Mouse (Mus musculus): ENCODE results near the gene Slc2a8. TPM values are rescaled to one million over a fixed set of nuclear protein-coding genes. Genes with fewer than 3 reads are reported as not detected.
A peak's percentile ranks its signal among the peaks of the same experiment; 100 is the strongest.
"Not testable (repeated sequence)": the region's sequence is repeated elsewhere in the genome, so short reads cannot be mapped to it uniquely, and the experiment has no call there.

Slc2a8 gene
- 24.6 and 25.8 TPM in 2 replicates for polyA plus RNA-seq (2015; fragmentation: Nextera tagmentation; extraction: Ambion mirVana)

DNA sequence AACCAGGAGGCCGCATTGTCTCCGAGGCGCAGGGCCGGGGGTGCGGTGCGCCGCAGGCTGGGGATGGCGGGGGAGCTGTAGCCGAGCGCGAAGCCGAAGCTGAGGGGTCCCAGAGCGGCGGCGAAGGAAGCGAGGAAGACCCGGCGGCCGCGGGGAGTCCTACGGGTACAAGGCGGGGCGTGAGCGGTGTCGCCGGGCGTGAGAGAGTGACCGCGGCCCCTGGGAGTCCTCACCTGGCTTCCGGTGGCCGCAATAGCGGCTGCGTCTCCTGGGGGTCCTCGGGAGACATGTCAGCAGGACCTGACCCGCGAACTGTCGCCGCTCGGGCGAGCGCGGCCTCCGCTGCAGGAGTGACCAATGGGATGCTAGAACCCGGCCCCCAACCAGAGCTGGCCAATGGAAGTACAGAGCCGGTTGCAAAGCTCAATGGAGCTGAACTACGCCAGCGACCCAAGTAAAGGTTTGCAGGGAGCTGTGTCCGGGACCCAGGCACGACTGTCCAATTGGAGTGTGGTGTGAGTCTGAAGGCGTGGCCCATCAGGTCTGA is at the start of gene Slc2a8:
Slc2a8 (minus strand) TSS at position 359 of the 547 bp plus-strand sequence.
- Histone ChIP-seq H3K27ac (peak within 1 kb of the TSS; percentile 56; the same call in 1 of the 2 replicates), H3K4me3 (peak within 1 kb of the TSS; percentile 85), H3K4me1 (peaks cover 17% of the 10 kb centered on the region), H3K4me2 (peak within 1 kb of the TSS; percentile 100), H3K9ac (peak within 1 kb of the TSS; percentile 93), H3K27me3 (no peaks in the 10 kb centered on the region), H3K36me3 (0 out of 2 replicates have a peak, but pooled peaks cover 2% of the 10 kb centered on the region), H3K9me3 (no peaks in the 10 kb centered on the region)
- ATAC-seq (ENCODE audit: insufficient number of reproducible peaks, insufficient read depth, low FRiP score, low TSS enrichment, low read depth) = peak; percentile 93
- under 1% methylated on average over 50 of the region's 50 CpGs for WGBS

DNA sequence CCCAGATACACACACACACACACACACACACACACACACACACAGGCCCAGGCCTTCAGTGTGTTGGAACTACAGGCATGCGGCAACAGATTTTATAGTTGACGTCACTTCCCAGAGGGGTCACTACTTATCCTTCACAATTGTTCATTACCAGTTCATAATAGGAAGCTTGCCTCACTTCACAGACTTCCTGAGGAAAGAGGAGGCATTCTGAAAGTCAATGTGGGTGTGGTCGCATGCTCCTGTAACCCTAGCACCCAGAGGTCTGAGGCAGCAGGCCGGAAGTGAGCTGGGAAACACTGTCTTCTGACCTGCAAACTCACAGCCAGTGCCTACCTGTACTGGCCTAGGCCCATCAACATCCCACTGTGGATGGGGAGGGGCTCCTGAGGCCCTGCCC is 43.2 kb upstream of the Slc2a8 start:
- Histone ChIP-seq H3K9ac (no peak overlapping the region), H3K27ac (no peak overlapping the region), H3K4me1 (no peaks in the 10 kb centered on the region), H3K4me3 (no peak overlapping the region), H3K36me3 (peaks cover 4% of the 10 kb centered on the region; the same call in 1 of the 2 replicates), H3K27me3 (no peaks in the 10 kb centered on the region), H3K9me3 (no peaks in the 10 kb centered on the region), H3K4me2 (no peak overlapping the region)
- 78% methylated on average over 4 of the region's 4 CpGs for WGBS
- no peak for ATAC-seq (ENCODE audit: insufficient number of reproducible peaks, insufficient read depth, low FRiP score, low TSS enrichment, low read depth)

DNA sequence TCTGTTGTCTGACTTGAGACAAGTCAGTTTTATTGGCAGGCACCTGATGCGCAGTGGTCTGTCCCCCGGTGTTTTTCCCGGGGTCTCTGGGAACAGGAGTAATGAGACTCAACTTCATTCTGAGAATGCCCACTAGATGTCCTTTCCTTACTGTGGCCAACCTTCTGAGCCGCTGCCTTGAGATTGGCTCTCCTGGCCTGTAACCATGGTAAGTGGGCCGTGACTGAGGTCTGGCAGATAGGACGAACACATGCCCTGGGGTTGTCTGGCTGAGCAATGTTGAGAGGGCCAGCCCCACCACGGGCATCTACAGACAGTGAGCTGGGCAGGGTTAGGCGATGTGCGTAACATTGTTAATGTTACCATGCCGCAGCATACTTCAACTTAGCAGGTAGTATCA is 42.7 kb upstream of the Slc2a8 start:
- 65% methylated on average over 10 of the region's 10 CpGs for WGBS

GRCm38 (mm10) chr2:33022846-33023245 is 41.0 kb upstream of the Slc2a8 start:
- WGBS = 68% methylated on average over 6 of the region's 6 CpGs
- no peak overlapping the region for H3K27ac ChIP-seq
- H3K9ac ChIP-seq = no peak overlapping the region
- H3K4me2 ChIP-seq = no peak overlapping the region
- peaks cover 4% of the 10 kb centered on the region; the same call in 1 of the 2 replicates for H3K36me3 ChIP-seq
- H3K9me3 ChIP-seq = no peaks in the 10 kb centered on the region
- no peaks in the 10 kb centered on the region for H3K27me3 ChIP-seq
- no peaks in the 10 kb centered on the region for H3K4me1 ChIP-seq
- no peak overlapping the region for H3K4me3 ChIP-seq
- no peak for ATAC-seq (ENCODE audit: insufficient number of reproducible peaks, insufficient read depth, low FRiP score, low TSS enrichment, low read depth)

More for the DNA sequence above, 42.7 kb upstream of the Slc2a8 start:
- no peak overlapping the region for H3K9ac ChIP-seq
- no peak overlapping the region for H3K4me2 ChIP-seq
- no peak for ATAC-seq (ENCODE audit: insufficient number of reproducible peaks, insufficient read depth, low FRiP score, low TSS enrichment, low read depth)
- no peak overlapping the region for H3K4me3 ChIP-seq
- H3K27ac ChIP-seq = no peak overlapping the region
- H3K36me3 ChIP-seq = peaks cover 4% of the 10 kb centered on the region; the same call in 1 of the 2 replicates
- H3K9me3 ChIP-seq = no peaks in the 10 kb centered on the region
- no peaks in the 10 kb centered on the region for H3K27me3 ChIP-seq
- H3K4me1 ChIP-seq = no peaks in the 10 kb centered on the region

DNA sequence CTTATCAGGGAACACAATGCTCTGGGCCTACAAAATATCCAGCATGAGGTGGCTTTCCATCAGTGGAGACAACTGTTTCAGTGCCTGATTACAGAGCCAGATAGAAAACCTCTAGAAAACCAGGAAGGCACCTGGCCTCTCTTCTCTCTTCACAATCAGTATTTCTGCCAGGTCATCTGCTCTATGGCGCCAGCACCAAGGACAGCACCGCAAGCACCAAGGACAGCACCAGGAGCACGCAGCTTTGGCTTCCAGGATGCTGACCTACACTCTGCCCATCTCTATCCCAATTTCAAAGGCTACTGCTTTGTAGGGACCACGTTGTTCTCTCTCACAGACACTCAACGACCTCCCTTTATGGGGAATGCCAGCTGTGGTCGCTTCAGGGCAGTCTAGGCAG is 36.1 kb upstream of the Slc2a8 start:
- Histone ChIP-seq H3K4me2 (no peak overlapping the region), H3K4me3 (no peak overlapping the region), H3K4me1 (no peaks in the 10 kb centered on the region), H3K36me3 (no peaks in the 10 kb centered on the region), H3K9me3 (no peaks in the 10 kb centered on the region), H3K27me3 (no peaks in the 10 kb centered on the region), H3K27ac (no peak overlapping the region), H3K9ac (no peak overlapping the region)
- WGBS = 7% methylated on average over 6 of the region's 6 CpGs
- 0 out of 2 replicates have a peak, but pooled peaks have one; percentile 10 for ATAC-seq (ENCODE audit: insufficient number of reproducible peaks, insufficient read depth, low FRiP score, low TSS enrichment, low read depth)

GRCm38 (mm10) chr2:33017191-33017590 is 35.3 kb upstream of the Slc2a8 start:
- Histone ChIP-seq H3K27me3 (no peaks in the 10 kb centered on the region), H3K36me3 (no peaks in the 10 kb centered on the region), H3K4me1 (no peaks in the 10 kb centered on the region), H3K4me2 (no peak overlapping the region), H3K9me3 (no peaks in the 10 kb centered on the region), H3K4me3 (no peak overlapping the region), H3K9ac (no peak overlapping the region), H3K27ac (no peak overlapping the region)
- WGBS = 76% methylated on average over 2 of the region's 2 CpGs
- ATAC-seq (ENCODE audit: insufficient number of reproducible peaks, insufficient read depth, low FRiP score, low TSS enrichment, low read depth) = no peak

GRCm38 (mm10) chr2:33014877-33015276 is 33.0 kb upstream of the Slc2a8 start:
- H3K27me3 ChIP-seq = no peaks in the 10 kb centered on the region
- no peak overlapping the region for H3K9ac ChIP-seq
- no peaks in the 10 kb centered on the region for H3K9me3 ChIP-seq
- no peaks in the 10 kb centered on the region for H3K36me3 ChIP-seq
- H3K27ac ChIP-seq = no peak overlapping the region
- WGBS = 78% methylated on average over 5 of the region's 5 CpGs
- H3K4me3 ChIP-seq = no peak overlapping the region
- no peak overlapping the region for H3K4me2 ChIP-seq
- no peak for ATAC-seq (ENCODE audit: insufficient number of reproducible peaks, insufficient read depth, low FRiP score, low TSS enrichment, low read depth)
- no peaks in the 10 kb centered on the region for H3K4me1 ChIP-seq

DNA sequence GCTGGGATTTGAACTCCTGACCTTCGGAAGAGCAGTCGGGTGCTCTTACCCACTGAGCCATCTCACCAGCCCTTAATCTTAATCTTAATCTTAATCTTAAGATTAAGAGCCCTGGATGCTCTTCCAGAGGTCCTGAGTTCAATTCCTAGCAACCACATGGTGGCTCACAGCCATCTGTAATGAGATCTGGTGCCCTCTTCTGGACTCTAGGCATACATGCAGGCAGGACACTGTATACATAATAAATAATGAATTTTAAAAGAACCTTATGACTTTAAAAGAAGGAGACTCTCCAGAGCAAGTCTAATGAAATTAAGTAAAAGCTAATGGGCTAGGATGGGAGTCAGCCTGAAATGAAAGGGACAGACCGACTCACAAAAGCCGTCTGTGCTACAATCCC is 27.2 kb upstream of the Slc2a8 start:
- not testable (repeated sequence) for H3K27me3 ChIP-seq; H3K4me2 ChIP-seq; H3K9me3 ChIP-seq; H3K9ac ChIP-seq; H3K4me1 ChIP-seq; H3K27ac ChIP-seq; H3K36me3 ChIP-seq; ATAC-seq (ENCODE audit: insufficient number of reproducible peaks, insufficient read depth, low FRiP score, low TSS enrichment, low read depth); H3K4me3 ChIP-seq
- 87% methylated on average over 4 of the region's 4 CpGs for WGBS

- no peak for ATAC-seq (ENCODE audit: insufficient number of reproducible peaks, insufficient read depth, low FRiP score, low TSS enrichment, low read depth)
- Histone ChIP-seq H3K9ac (no peak overlapping the region), H3K4me2 (no peak overlapping the region), H3K36me3 (0 out of 2 replicates have a peak, but pooled peaks cover 9% of the 10 kb centered on the region), H3K27ac (no peak overlapping the region), H3K9me3 (no peaks in the 10 kb centered on the region), H3K4me1 (no peaks in the 10 kb centered on the region), H3K27me3 (no peaks in the 10 kb centered on the region), H3K4me3 (no peak overlapping the region)
- 48% methylated on average over 5 of the region's 5 CpGs for WGBS
These were observed 23.2 kb upstream of the Slc2a8 start for GRCm38 (mm10) chr2:33005041-33005440.

GRCm38 (mm10) chr2:33002144-33002543 is 20.3 kb upstream of the Slc2a8 start:
- 82% methylated on average over 7 of the region's 7 CpGs for WGBS
- H3K4me3 ChIP-seq = no peak overlapping the region
- ATAC-seq (ENCODE audit: insufficient number of reproducible peaks, insufficient read depth, low FRiP score, low TSS enrichment, low read depth) = no peak

GRCm38 (mm10) chr2:32999752-33000151 is 17.9 kb upstream of the Slc2a8 start:
- ATAC-seq (ENCODE audit: insufficient number of reproducible peaks, insufficient read depth, low FRiP score, low TSS enrichment, low read depth) = no peak
- Histone ChIP-seq H3K4me3 (no peak overlapping the region), H3K4me1 (no peaks in the 10 kb centered on the region), H3K27me3 (no peaks in the 10 kb centered on the region), H3K9ac (no peak overlapping the region), H3K27ac (no peak overlapping the region), H3K9me3 (no peaks in the 10 kb centered on the region), H3K4me2 (no peak overlapping the region), H3K36me3 (0 out of 2 replicates have a peak, but pooled peaks cover 3% of the 10 kb centered on the region)
- WGBS = 91% methylated on average over 2 of the region's 2 CpGs

More at GRCm38 (mm10) chr2:33002144-33002543, 20.3 kb upstream of the Slc2a8 start:
- 0 out of 2 replicates have a peak, but pooled peaks cover 9% of the 10 kb centered on the region for H3K36me3 ChIP-seq
- no peak overlapping the region for H3K27ac ChIP-seq
- H3K27me3 ChIP-seq = no peaks in the 10 kb centered on the region
- no peaks in the 10 kb centered on the region for H3K4me1 ChIP-seq
- no peak overlapping the region for H3K9ac ChIP-seq
- H3K9me3 ChIP-seq = no peaks in the 10 kb centered on the region
- H3K4me2 ChIP-seq = no peak overlapping the region

DNA sequence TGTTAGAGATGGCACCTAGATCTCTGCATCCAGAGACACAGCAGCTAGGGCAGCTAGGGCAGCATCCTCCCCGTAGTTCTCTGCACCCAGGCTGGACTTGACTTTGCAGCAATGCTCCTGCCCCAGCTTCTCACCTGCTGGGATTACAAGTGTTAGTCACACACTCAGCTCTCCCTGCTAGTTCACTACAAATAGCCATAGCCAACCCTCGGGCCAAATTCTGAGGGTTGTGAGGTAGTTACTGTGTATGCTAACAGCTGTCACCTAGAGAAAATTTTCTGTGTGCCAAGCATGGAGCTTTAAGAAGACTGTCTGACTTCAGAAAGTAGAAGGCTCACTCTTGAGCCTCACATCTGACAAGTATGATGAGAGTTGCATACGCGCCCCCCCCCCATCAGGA is 15.9 kb upstream of the Slc2a8 start:
- Histone ChIP-seq H3K9me3 (no peaks in the 10 kb centered on the region), H3K4me1 (no peaks in the 10 kb centered on the region), H3K4me2 (no peak overlapping the region), H3K9ac (no peak overlapping the region), H3K36me3 (no peaks in the 10 kb centered on the region), H3K4me3 (no peak overlapping the region), H3K27ac (no peak overlapping the region), H3K27me3 (no peaks in the 10 kb centered on the region)
- WGBS = 71% methylated on average over 4 of the region's 4 CpGs
- no peak for ATAC-seq (ENCODE audit: insufficient number of reproducible peaks, insufficient read depth, low FRiP score, low TSS enrichment, low read depth)

All from embryonic facial prominence, embryonic 13.5 days (tissue).